Mouse (Mus musculus): ENCODE data around the gene Hist1h3e.

- TF ChIP-seq CTCF (IDR thresholded peaks at IDR 0.05; ENCODE audit: insufficient read depth, low read depth, low read length), result no peak
- no peak for TF ChIP-seq POLR2A (IDR thresholded peaks at IDR 0.05; ENCODE audit: insufficient read depth, low read depth, low read length)
These were observed 8.9 kb upstream of the Hist1h3e start, which contains the start of the genes Hist1h2ae and Hist1h2bg for GRCm38 (mm10) chr13:23571022-23571503.
